Mouse (Mus musculus) testis, adult 2 months (tissue): Measurements from ENCODE around the gene Fads1.

ENCODE experiments used
- CTCF ChIP-seq: fragments of 200-500 bp; IDR thresholded peaks from 2 replicates; pipeline ENCODE4 v1.5.1; 2012; ENCODE audit warnings: low read depth, mild to moderate bottlenecking, inconsistent platforms, low read length, moderate library complexity; ENCODE audit not compliant: control insufficient read depth, insufficient read depth, insufficient replicate concordance
- POLR2A ChIP-seq: fragments of 200-500 bp; IDR thresholded peaks from 2 replicates; pipeline ENCODE4 v1.6.1; 2012; ENCODE audit warnings: low read depth, mild to moderate bottlenecking, inconsistent platforms, low read length, moderate library complexity; ENCODE audit not compliant: control insufficient read depth

DNA sequence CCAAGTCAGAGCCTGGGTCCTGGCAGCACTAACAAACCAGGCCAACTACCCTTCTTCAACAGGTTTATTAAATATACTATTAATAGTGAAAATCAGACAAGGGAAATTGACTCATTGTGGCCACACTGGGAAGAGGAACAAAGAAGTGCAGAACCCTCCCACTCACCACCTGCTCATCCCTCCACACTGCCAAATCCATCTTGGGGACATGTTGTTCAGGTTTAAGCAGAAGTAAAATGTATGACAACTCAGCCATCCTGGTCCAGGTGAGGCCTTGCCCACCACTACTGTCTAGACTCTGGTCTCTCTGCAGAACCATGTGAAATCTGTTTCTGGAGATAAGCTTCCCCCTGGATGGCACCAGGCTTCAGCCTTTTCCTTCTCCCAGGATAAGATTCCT is 10.8 kb upstream of the Fads1 start:
- TF ChIP-seq CTCF (no peak), POLR2A (no peak)
